Mouse (Mus musculus) limb, embryonic 10.5 days (tissue): ENCODE data around the gene Lcor. TPM values are rescaled to one million over a fixed set of nuclear protein-coding genes. Genes with fewer than 3 reads are reported as not detected.

Source experiments
- DNase-seq: peaks from one replicate; pipeline ENCODE4 v3.0.0-alpha.2; 2017; ENCODE audit warnings: low spot score
- H3K27ac ChIP-seq: fragments of 300-500 bp; sonication (generic); 2 replicates; pipeline ENCODE4 v1.5.1; 2016; ENCODE audit warnings: mild to moderate bottlenecking
- H3K27me3 ChIP-seq: fragments of 300-500 bp; sonication (generic); 2 replicates; pipeline ENCODE4 v1.6.1; 2016; ENCODE audit warnings: low read depth, mild to moderate bottlenecking; ENCODE audit not compliant: poor library complexity, severe bottlenecking
- H3K36me3 ChIP-seq: fragments of 300-500 bp; sonication (generic); 2 replicates; pipeline ENCODE4 v1.6.1; 2016; ENCODE audit warnings: mild to moderate bottlenecking, moderate library complexity
- H3K4me1 ChIP-seq: fragments of 300-500 bp; sonication (generic); 2 replicates; pipeline ENCODE4 v1.6.1; 2016
- H3K4me3 ChIP-seq: fragments of 300-500 bp; sonication (generic); 2 replicates; pipeline ENCODE4 v1.5.1; 2016; ENCODE audit warnings: mild to moderate bottlenecking, moderate library complexity
- H3K9me3 ChIP-seq: fragments of 300-500 bp; sonication (generic); replicated peaks from 2 replicates; pipeline ENCODE4 v1.6.1; 2016; ENCODE audit warnings: mild to moderate bottlenecking
- WGBS: fragments of 180-500 bp; shearing (Covaris S2); methylation state at CpG from one replicate; pipeline ENCODE4 v1.1.7; 2016; 5-methylcytosine and 5-hydroxymethylcytosine counted together
- polyA plus RNA-seq: library from polyadenylated mRNA; unstranded; fragments of >200 nt; fragmentation: Nextera tagmentation; extraction: Ambion mirVana; gene quantifications from 2 replicates; pipeline ENCODE4 v1.2.1, GENCODE M21; 2016

Gene Lcor
- polyA plus RNA-seq, result 7.7 and 8.7 TPM in 2 replicates

- DNase-seq, result peak; percentile 84
- under 1% methylated on average over 92 of the region's 92 CpGs for WGBS
- H3K36me3 ChIP-seq, result no peaks in the 10 kb centered on the region
Measured at GRCm38 (mm10) chr19:41482190-41482908, at the start of gene Lcor. Gene Lcor (plus strand): TSS chr19:41482637.

DNA sequence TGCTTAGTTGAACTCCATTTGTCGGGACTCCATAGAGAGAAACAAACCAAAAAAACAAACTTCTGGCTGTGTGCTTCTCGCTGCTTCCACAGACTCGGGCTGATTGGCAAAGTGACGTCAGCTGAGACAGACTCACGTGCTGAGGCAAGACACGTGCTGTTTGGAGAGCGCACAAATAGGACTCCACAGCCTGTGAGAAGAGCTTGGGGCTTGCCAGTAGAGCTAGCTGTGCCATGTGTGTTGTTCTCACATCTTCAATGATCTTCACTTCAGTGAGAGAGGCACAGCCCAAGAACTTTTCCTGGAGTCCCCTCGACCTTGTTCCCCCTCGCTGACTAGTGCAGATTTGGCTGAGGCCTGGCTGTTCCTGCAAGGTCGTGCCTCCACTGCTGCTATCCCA is 47.1 kb upstream of the Lcor start:
- DNase-seq, result no peak
- H3K27me3 ChIP-seq, result 0 out of 2 replicates have a peak, but pooled peaks cover 1% of the 10 kb centered on the region
- no peaks in the 10 kb centered on the region for H3K4me1 ChIP-seq
- H3K4me3 ChIP-seq, result no peak overlapping the region
- H3K27ac ChIP-seq, result no peak overlapping the region
- H3K36me3 ChIP-seq, result no peaks in the 10 kb centered on the region
- no peaks in the 10 kb centered on the region for H3K9me3 ChIP-seq
- 88% methylated on average over 10 of the region's 10 CpGs for WGBS

More at GRCm38 (mm10) chr19:41482190-41482908, at the start of gene Lcor:
- H3K4me1 ChIP-seq, result peaks cover 28% of the 10 kb centered on the region
- H3K4me3 ChIP-seq, result peak within 1 kb of the TSS; percentile 94
- peaks cover 10% of the 10 kb centered on the region; the same call in 1 of the 2 replicates for H3K27me3 ChIP-seq
- H3K9me3 ChIP-seq, result no peaks in the 10 kb centered on the region
- peak within 1 kb of the TSS; percentile 97 for H3K27ac ChIP-seq

DNA sequence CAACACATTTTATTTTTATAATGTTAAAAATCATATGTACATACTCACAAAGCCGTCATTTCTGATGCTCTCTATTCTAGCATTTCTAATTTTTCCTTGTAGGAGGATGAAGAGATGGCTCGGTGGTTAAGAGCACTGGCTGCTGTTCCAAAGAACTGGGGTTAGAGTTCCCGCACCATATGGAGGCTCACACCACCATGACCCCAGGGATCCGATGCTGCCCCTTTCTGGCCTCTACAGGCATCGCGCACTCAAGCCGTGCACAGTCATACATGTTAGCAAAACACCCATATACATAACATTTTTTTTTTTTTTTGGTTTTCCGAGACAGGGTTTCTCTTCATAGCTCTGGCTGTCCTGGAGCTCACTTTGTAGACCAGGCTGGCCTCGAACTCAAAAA is 46.0 kb upstream of the Lcor start:
- no peak overlapping the region for H3K27ac ChIP-seq
- H3K4me1 ChIP-seq, result no peaks in the 10 kb centered on the region
- peaks cover 12% of the 10 kb centered on the region for H3K27me3 ChIP-seq
- no peak for DNase-seq
- H3K36me3 ChIP-seq, result no peaks in the 10 kb centered on the region
- no peaks in the 10 kb centered on the region for H3K9me3 ChIP-seq
- no peak overlapping the region for H3K4me3 ChIP-seq
- WGBS, result 95% methylated on average over 9 of the region's 9 CpGs

DNA sequence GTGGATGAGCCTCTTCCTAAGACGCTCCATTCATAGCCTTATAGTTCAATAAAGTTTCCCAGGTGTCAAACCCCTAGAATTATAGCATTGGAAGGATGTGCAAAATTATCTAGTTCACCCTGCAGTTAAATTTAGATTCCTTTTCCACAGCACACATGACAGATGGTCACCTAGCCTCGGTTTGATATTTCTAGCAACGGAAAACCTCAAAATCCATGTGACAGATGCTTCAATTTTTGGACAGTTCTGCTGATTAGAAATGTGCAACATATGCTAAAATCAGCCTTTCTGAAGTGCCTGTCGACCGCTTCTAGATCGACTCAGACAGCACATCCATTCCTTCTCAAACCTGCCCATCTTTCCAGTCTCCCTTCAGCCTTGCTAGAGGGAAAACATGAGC is 43.5 kb upstream of the Lcor start:
- Histone ChIP-seq H3K27me3 (peaks cover 29% of the 10 kb centered on the region), H3K27ac (no peak overlapping the region), H3K4me1 (peaks cover 5% of the 10 kb centered on the region; the same call in 1 of the 2 replicates), H3K4me3 (no peak overlapping the region), H3K9me3 (no peaks in the 10 kb centered on the region), H3K36me3 (no peaks in the 10 kb centered on the region)
- 85% methylated on average over 6 of the region's 6 CpGs for WGBS
- no peak for DNase-seq

DNA sequence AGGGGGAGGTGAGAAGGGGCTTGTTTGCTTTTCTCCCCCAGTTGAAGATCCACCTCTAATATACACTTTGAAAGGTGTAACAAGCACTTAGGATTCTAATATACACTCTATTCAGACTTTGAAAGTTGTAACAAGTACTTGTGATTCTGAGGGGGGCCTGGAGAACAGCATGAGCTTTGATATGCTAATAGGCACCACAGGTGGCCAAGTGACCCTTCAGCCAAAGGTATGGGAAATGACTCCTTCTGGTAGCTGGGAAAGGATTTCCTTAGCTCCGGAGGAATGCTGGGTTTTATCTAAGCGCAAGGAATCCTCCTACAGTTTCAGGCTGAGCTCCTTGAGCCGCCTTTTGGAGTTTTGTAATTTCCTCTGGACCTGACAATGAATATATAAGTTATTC is 41.0 kb upstream of the Lcor start:
- Histone ChIP-seq H3K36me3 (no peaks in the 10 kb centered on the region), H3K4me3 (no peak overlapping the region), H3K9me3 (no peaks in the 10 kb centered on the region), H3K4me1 (peaks cover 19% of the 10 kb centered on the region), H3K27me3 (peaks cover 33% of the 10 kb centered on the region), H3K27ac (no peak overlapping the region)
- no peak for DNase-seq
- WGBS, result 21% methylated on average over 3 of the region's 3 CpGs

GRCm38 (mm10) chr19:41441911-41442607 is 40.4 kb upstream of the Lcor start:
- Histone ChIP-seq H3K9me3 (no peaks in the 10 kb centered on the region), H3K4me3 (peak overlapping the region; percentile 27), H3K36me3 (no peaks in the 10 kb centered on the region), H3K27ac (no peak overlapping the region), H3K27me3 (peaks cover 33% of the 10 kb centered on the region), H3K4me1 (peaks cover 19% of the 10 kb centered on the region)
- DNase-seq, result no peak
- WGBS, result 18% methylated on average over 20 of the region's 20 CpGs

GRCm38 (mm10) chr19:41442608-41442969 is 39.8 kb upstream of the Lcor start:
- peak overlapping the region; percentile 27 for H3K4me3 ChIP-seq
- peak; percentile 79 for DNase-seq
- peaks cover 33% of the 10 kb centered on the region for H3K27me3 ChIP-seq

DNA sequence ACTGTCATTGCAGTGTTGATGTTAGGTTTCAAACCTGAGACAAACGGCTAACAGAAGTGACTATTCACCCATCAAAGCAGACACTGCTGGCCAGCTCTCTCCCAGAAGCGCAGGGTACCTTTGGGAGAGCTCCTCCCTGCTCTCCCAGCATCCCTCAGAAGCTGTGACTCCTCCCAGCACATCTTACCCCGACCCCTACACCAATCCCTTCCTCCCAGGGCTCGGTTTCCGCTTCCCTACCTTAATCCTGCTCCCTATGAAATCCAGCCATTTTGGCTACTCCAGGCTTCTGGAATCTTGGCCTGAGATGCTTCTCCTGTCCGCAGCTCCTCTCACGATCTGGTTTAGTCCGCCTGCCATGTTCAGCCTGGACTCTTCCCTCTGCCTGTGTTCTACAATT is 37.9 kb upstream of the Lcor start:
- 65% methylated on average over 8 of the region's 8 CpGs for WGBS
- no peak overlapping the region for H3K27ac ChIP-seq
- H3K4me3 ChIP-seq, result no peak overlapping the region
- H3K4me1 ChIP-seq, result peaks cover 19% of the 10 kb centered on the region
- H3K27me3 ChIP-seq, result peaks cover 33% of the 10 kb centered on the region
- H3K36me3 ChIP-seq, result no peaks in the 10 kb centered on the region
- no peaks in the 10 kb centered on the region for H3K9me3 ChIP-seq
- DNase-seq, result no peak

More at GRCm38 (mm10) chr19:41442608-41442969, 39.8 kb upstream of the Lcor start:
- Histone ChIP-seq H3K9me3 (no peaks in the 10 kb centered on the region), H3K4me1 (peaks cover 19% of the 10 kb centered on the region), H3K36me3 (no peaks in the 10 kb centered on the region), H3K27ac (no peak overlapping the region)
- 15% methylated on average over 6 of the region's 6 CpGs for WGBS

GRCm38 (mm10) chr19:41445013-41445610 is 37.3 kb upstream of the Lcor start:
- WGBS, result 64% methylated on average over 10 of the region's 10 CpGs
- no peaks in the 10 kb centered on the region for H3K36me3 ChIP-seq

DNA sequence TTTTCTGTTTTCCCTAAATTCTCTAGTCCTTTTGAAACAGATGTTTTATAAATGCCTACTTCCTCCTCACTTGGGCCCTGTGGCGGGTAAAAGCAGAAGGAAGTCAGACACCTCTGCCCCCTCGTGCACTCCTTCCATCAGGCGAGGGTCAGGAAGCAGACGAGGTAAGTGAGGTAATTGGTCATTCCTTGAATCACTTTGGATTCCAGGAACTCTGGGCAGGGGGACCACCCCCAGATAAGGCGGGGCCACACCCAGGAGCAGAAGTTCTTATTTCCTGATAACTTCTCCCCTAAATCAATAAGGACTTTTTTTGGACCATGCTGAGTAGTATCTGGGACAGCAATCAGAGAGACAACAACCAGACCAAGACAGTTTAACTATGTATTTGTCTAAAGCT is 36.7 kb upstream of the Lcor start:
- no peaks in the 10 kb centered on the region for H3K36me3 ChIP-seq
- H3K27me3 ChIP-seq, result peaks cover 28% of the 10 kb centered on the region
- H3K4me3 ChIP-seq, result no peak overlapping the region
- DNase-seq, result no peak
- 32% methylated on average over 5 of the region's 5 CpGs for WGBS
- H3K9me3 ChIP-seq, result no peaks in the 10 kb centered on the region
- no peak overlapping the region for H3K27ac ChIP-seq
- peaks cover 19% of the 10 kb centered on the region for H3K4me1 ChIP-seq

More at GRCm38 (mm10) chr19:41445013-41445610, 37.3 kb upstream of the Lcor start:
- Histone ChIP-seq H3K4me3 (no peak overlapping the region), H3K27ac (no peak overlapping the region), H3K4me1 (peaks cover 19% of the 10 kb centered on the region), H3K27me3 (peaks cover 33% of the 10 kb centered on the region), H3K9me3 (no peaks in the 10 kb centered on the region)
- no peak for DNase-seq

DNA sequence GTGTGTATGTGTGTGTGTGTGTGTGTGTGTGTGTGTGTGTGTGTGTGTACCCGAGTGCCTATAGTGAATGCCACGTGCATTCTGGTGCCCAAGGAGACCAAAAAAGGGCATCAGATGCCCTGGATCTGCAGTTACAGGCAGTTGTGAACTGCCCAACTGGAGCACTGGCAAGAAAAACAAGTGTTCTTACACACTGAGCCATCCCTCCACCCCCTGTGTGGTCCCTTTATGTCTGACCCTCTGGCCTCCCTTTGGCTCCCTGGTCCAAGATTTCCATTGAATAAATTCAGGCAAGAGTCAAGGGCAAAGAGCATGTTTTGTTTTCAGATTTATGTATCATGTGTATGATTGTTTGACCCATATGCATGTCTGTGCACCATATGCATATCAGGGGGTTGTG is 35.3 kb upstream of the Lcor start:
- WGBS, result 96% methylated on average over 2 of the region's 2 CpGs

GRCm38 (mm10) chr19:41447760-41448159 is 34.7 kb upstream of the Lcor start:
- WGBS, result 86% methylated on average over 2 of the region's 2 CpGs
- H3K27ac ChIP-seq, result no peak overlapping the region

More for the DNA sequence above, 35.3 kb upstream of the Lcor start:
- H3K27ac ChIP-seq, result no peak overlapping the region
- H3K9me3 ChIP-seq, result no peaks in the 10 kb centered on the region
- DNase-seq, result no peak
- H3K27me3 ChIP-seq, result peaks cover 13% of the 10 kb centered on the region
- peaks cover 17% of the 10 kb centered on the region for H3K4me1 ChIP-seq
- no peaks in the 10 kb centered on the region for H3K36me3 ChIP-seq
- no peak overlapping the region for H3K4me3 ChIP-seq

More at GRCm38 (mm10) chr19:41447760-41448159, 34.7 kb upstream of the Lcor start:
- Histone ChIP-seq H3K36me3 (no peaks in the 10 kb centered on the region), H3K4me1 (peaks cover 14% of the 10 kb centered on the region), H3K27me3 (peaks cover 8% of the 10 kb centered on the region; the same call in 1 of the 2 replicates), H3K9me3 (no peaks in the 10 kb centered on the region), H3K4me3 (no peak overlapping the region)
- DNase-seq, result no peak
